Mouse (Mus musculus) forebrain, embryonic 13.5 days (tissue): ENCODE measurements at regions not wholly inside any gene's neighbourhood (a gene's known extent, or its start where the extent isn't known, plus 50 kb on each side); places are given as distances from the start of the nearest gene placed in this dataset.

Experiments
- ATAC-seq: fragments of 200-750 bp; cut with Nextera tagmentation; 2 replicates; pipeline ENCODE4 v1.8.0; 2017
- H3K27ac ChIP-seq: fragments of 300-500 bp; sonication (generic); 2 replicates; pipeline ENCODE4 v1.5.1; 2015; ENCODE audit warnings: inconsistent platforms, mild to moderate bottlenecking, moderate library complexity
- H3K27me3 ChIP-seq: fragments of 300-500 bp; sonication (generic); 2 replicates; pipeline ENCODE4 v1.6.1; 2015; ENCODE audit warnings: mild to moderate bottlenecking, inconsistent platforms
- H3K36me3 ChIP-seq: fragments of 300-500 bp; sonication (generic); 2 replicates; pipeline ENCODE4 v1.6.1; 2015; ENCODE audit warnings: mild to moderate bottlenecking, inconsistent platforms; ENCODE audit not compliant: poor library complexity, severe bottlenecking
- H3K4me1 ChIP-seq: fragments of 300-500 bp; sonication (generic); 2 replicates; pipeline ENCODE4 v1.6.1; 2015; ENCODE audit warnings: inconsistent platforms
- H3K4me2 ChIP-seq: fragments of 300-500 bp; sonication (generic); 2 replicates; pipeline ENCODE4 v1.6.1; 2015; ENCODE audit warnings: inconsistent platforms, mild to moderate bottlenecking, moderate library complexity
- H3K4me3 ChIP-seq: fragments of 300-500 bp; sonication (generic); 2 replicates; pipeline ENCODE4 v1.5.1; 2015; ENCODE audit warnings: mild to moderate bottlenecking, inconsistent platforms
- H3K9ac ChIP-seq: fragments of 300-500 bp; sonication (generic); 2 replicates; pipeline ENCODE4 v1.6.1; 2015; ENCODE audit warnings: mild to moderate bottlenecking, inconsistent platforms
- H3K9me3 ChIP-seq: fragments of 300-500 bp; sonication (generic); replicated peaks from 2 replicates; pipeline ENCODE4 v1.6.1; 2016; ENCODE audit warnings: inconsistent platforms
- WGBS: fragments of 180-500 bp; shearing (Covaris S2); methylation state at CpG from one replicate; pipeline ENCODE4 v1.1.7; 2015; 5-methylcytosine and 5-hydroxymethylcytosine counted together

GRCm38 (mm10) chrX:99567367-99568164 is 96.5 kb upstream of the Pja1 start:
- peak; percentile 85 for ATAC-seq
- peak overlapping the region; percentile 44 for H3K4me2 ChIP-seq
- WGBS, result 19% methylated on average over 19 of the region's 28 CpGs
- H3K27ac ChIP-seq, result peak overlapping the region; percentile 91
- no peaks in the 10 kb centered on the region for H3K36me3 ChIP-seq
- H3K27me3 ChIP-seq, result peaks cover 23% of the 10 kb centered on the region; the same call in 1 of the 2 replicates
- H3K9ac ChIP-seq, result peak overlapping the region; percentile 43
- H3K4me1 ChIP-seq, result peaks cover 32% of the 10 kb centered on the region
- no peaks in the 10 kb centered on the region for H3K9me3 ChIP-seq
- H3K4me3 ChIP-seq, result 0 out of 2 replicates have a peak overlapping the region, but pooled peaks have one; percentile 10

DNA sequence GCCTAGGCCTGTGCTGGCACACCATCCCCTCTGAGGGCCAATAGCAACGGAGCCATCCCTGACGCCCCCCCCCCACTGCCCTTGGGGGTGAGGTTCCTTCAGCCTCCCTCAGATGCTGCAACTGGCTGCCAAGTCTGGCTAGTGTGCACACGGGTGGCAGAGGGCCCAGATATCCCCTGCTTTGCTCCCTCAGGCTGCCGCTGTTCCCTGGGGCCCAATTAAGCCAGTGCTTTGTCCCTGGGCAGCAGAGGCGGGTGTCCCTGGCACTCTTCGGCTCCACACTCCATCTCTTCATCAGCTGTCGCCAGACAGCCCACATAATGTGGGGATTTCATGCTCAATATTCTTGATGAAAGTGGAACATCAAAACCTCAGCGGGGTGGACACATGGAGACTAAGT is 90.9 kb upstream of the Pja1 start:
- Histone ChIP-seq H3K27ac (peak overlapping the region; percentile 73), H3K9ac (no peak overlapping the region), H3K36me3 (no peaks in the 10 kb centered on the region), H3K4me2 (no peak overlapping the region), H3K4me3 (no peak overlapping the region), H3K4me1 (peaks cover 56% of the 10 kb centered on the region), H3K27me3 (peaks cover 26% of the 10 kb centered on the region; the same call in 1 of the 2 replicates), H3K9me3 (no peaks in the 10 kb centered on the region)
- peak; percentile 78 for ATAC-seq
- WGBS, result 22% methylated on average over 7 of the region's 8 CpGs

GRCm38 (mm10) chrX:99560699-99561098 is 89.6 kb upstream of the Pja1 start:
- Histone ChIP-seq H3K4me3 (no peak overlapping the region), H3K36me3 (no peaks in the 10 kb centered on the region), H3K27ac (peak overlapping the region; percentile 73), H3K9ac (no peak overlapping the region), H3K27me3 (peaks cover 24% of the 10 kb centered on the region; the same call in 1 of the 2 replicates), H3K4me2 (no peak overlapping the region), H3K9me3 (no peaks in the 10 kb centered on the region), H3K4me1 (peaks cover 54% of the 10 kb centered on the region)
- 35% methylated on average over 2 of the region's 2 CpGs for WGBS
- peak; percentile 46 for ATAC-seq

- Histone ChIP-seq H3K9me3 (no peaks in the 10 kb centered on the region), H3K4me3 (no peak overlapping the region), H3K36me3 (no peaks in the 10 kb centered on the region), H3K27ac (peak overlapping the region; percentile 84), H3K4me2 (peak overlapping the region; percentile 33; the same call in 1 of the 2 replicates), H3K4me1 (peaks cover 53% of the 10 kb centered on the region), H3K27me3 (peaks cover 38% of the 10 kb centered on the region; the same call in 1 of the 2 replicates), H3K9ac (no peak overlapping the region)
- peak; percentile 11 for ATAC-seq
- WGBS, result 7% methylated on average over 8 of the region's 8 CpGs
These were observed 85.8 kb upstream of the Pja1 start for GRCm38 (mm10) chrX:99556876-99557354.

GRCm38 (mm10) chrX:99555976-99556781 is 85.1 kb upstream of the Pja1 start:
- Histone ChIP-seq H3K9ac (no peak overlapping the region), H3K9me3 (no peaks in the 10 kb centered on the region), H3K4me1 (peaks cover 54% of the 10 kb centered on the region), H3K27ac (peak overlapping the region; percentile 84), H3K4me3 (no peak overlapping the region), H3K27me3 (peaks cover 44% of the 10 kb centered on the region; the same call in 1 of the 2 replicates), H3K36me3 (no peaks in the 10 kb centered on the region), H3K4me2 (no peak overlapping the region)
- ATAC-seq, result peak; percentile 78
- 19% methylated on average over 13 of the region's 13 CpGs for whole genome bisulfite sequencing

DNA sequence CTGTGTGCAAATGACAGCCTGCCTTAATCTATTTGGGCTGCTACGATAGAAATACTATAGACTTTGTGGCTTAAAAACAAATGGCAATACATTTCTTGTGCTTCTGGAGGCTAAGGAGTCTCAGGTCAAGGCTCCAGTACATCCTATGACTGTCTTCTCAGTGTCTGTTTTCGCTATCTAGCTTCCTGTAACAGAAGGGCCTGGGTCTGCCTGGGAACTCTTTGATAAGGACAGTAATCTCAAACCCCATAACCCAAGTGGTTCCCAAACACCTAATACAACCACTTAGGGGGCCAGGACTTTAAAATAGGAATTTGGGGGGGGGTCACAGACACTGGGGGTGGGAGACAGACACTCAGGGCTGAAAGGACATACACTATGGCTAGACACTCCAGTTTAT is 81.7 kb upstream of the Pja1 start:
- no peaks in the 10 kb centered on the region for H3K36me3 ChIP-seq
- H3K27ac ChIP-seq, result no peak overlapping the region
- no peak overlapping the region for H3K4me2 ChIP-seq
- WGBS, result 81% methylated on average over 2 of the region's 2 CpGs
- no peak overlapping the region for H3K4me3 ChIP-seq
- ATAC-seq, result no peak
- no peak overlapping the region for H3K9ac ChIP-seq
- peaks cover 55% of the 10 kb centered on the region; the same call in 1 of the 2 replicates for H3K27me3 ChIP-seq
- no peaks in the 10 kb centered on the region for H3K9me3 ChIP-seq
- H3K4me1 ChIP-seq, result peaks cover 59% of the 10 kb centered on the region

DNA sequence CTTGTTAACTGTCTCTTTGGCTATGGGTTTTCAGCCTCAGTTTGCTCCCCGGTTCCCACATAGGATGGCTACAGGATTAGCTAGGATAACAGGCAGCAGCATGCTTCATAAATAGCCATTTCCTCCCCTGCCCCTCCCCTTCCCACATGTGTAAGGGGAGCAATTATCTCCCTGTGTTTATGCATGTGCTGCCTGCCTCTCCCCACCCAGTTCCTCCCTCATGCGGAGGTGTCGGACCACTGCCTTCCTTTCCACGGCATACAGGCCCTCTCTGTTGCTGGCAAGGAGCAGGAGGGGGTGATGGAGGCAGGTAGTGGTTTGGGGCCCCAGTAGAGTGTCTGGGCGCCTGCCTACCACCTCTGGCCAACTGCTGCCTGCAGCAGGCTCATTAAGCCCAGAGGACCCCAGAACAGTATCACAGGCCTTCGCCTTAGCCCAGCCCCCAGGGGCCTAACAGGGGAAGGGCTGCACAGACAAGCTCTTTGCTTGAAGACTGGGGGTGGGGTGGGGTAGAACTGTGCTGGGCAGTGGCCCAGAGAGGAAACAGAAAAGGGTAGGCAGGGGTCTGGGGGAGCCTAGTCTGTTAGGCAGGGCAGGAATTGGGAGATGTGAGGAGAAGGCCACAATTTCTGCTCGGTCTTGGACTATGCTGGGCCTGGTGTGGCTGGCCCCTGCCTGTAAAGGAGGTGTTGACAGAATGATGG is 79.1 kb upstream of the Pja1 start:
- 26% methylated on average over 7 of the region's 7 CpGs for WGBS
- Histone ChIP-seq H3K9me3 (no peaks in the 10 kb centered on the region), H3K4me2 (no peak overlapping the region), H3K4me3 (no peak overlapping the region), H3K36me3 (no peaks in the 10 kb centered on the region), H3K27ac (no peak overlapping the region; the same call in 1 of the 2 replicates), H3K4me1 (peaks cover 48% of the 10 kb centered on the region), H3K9ac (no peak overlapping the region), H3K27me3 (peaks cover 46% of the 10 kb centered on the region; the same call in 1 of the 2 replicates)
- peak; percentile 62; the same call in 1 of the 2 replicates for ATAC-seq

- Histone ChIP-seq H3K9me3 (no peaks in the 10 kb centered on the region), H3K27ac (peak overlapping the region; percentile 44; the same call in 1 of the 2 replicates), H3K4me3 (no peak overlapping the region), H3K36me3 (no peaks in the 10 kb centered on the region), H3K9ac (no peak overlapping the region), H3K27me3 (peaks cover 42% of the 10 kb centered on the region; the same call in 1 of the 2 replicates), H3K4me2 (no peak overlapping the region), H3K4me1 (peaks cover 38% of the 10 kb centered on the region)
- 36% methylated on average over 4 of the region's 4 CpGs for WGBS
- ATAC-seq, result peak; percentile 17; the same call in 1 of the 2 replicates
These were observed 77.4 kb upstream of the Pja1 start for GRCm38 (mm10) chrX:99548284-99549019.

DNA sequence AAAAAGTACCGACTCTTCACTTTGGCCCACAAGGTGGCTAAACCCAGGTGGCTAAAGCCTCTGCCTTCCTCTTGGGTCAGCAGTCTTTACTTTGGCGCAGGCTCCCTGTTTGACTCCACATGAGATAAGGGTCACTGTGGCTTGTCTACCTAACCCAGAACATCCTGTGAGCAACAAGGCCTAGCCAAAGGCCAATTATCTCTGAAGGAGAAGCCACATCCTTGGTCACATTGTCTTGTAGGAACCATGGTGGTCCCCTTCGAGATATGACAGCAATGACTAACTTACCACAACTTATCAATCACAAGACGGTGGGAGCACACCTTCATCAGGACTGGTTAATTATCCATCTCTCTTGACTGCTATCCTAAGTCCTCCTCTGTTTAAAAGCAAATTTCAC is 73.3 kb upstream of the Pja1 start:
- Histone ChIP-seq H3K4me1 (peaks cover 24% of the 10 kb centered on the region), H3K4me3 (no peak overlapping the region), H3K36me3 (no peaks in the 10 kb centered on the region), H3K27ac (no peak overlapping the region), H3K9ac (no peak overlapping the region), H3K9me3 (no peaks in the 10 kb centered on the region), H3K4me2 (no peak overlapping the region), H3K27me3 (peaks cover 11% of the 10 kb centered on the region; the same call in 1 of the 2 replicates)
- no peak for ATAC-seq
- WGBS, result 96% methylated on average over 4 of the region's 4 CpGs

- WGBS, result 95% methylated on average over 3 of the region's 3 CpGs
- H3K27me3 ChIP-seq, result peaks cover 3% of the 10 kb centered on the region; the same call in 1 of the 2 replicates
- peaks cover 11% of the 10 kb centered on the region for H3K4me1 ChIP-seq
- H3K36me3 ChIP-seq, result no peaks in the 10 kb centered on the region
- H3K27ac ChIP-seq, result no peak overlapping the region
- H3K4me3 ChIP-seq, result no peak overlapping the region
- H3K4me2 ChIP-seq, result no peak overlapping the region
- no peaks in the 10 kb centered on the region for H3K9me3 ChIP-seq
- no peak for ATAC-seq
- H3K9ac ChIP-seq, result no peak overlapping the region
These were observed 70.8 kb upstream of the Pja1 start for GRCm38 (mm10) chrX:99541916-99542315.

DNA sequence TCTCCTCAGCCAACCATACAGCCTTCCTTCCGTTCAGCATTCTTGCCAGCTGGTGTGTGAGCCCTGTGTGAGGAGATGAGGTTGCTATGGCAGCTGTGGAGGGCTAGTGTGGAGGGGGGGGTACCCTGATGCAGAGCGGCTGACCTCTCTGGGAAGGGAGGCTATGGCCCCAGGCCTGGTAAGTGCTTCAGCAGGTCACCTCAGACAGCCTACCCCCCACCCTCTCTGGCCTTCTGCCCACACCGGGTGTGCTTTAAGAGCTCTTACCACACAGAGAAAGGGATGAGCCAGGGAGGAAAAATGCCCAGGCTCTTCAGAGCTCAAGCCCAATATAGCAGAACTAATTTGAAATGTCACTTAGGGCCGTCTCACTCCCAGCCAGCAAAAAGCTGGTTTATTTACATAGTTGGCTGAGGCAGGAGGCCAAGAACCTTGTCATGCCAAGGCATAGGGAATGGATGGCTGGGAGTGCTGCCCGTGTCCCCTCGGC is 69.1 kb upstream of the Pja1 start:
- WGBS, result 53% methylated on average over 6 of the region's 6 CpGs

More for the DNA sequence above, 69.1 kb upstream of the Pja1 start:
- Histone ChIP-seq H3K4me1 (peaks cover 18% of the 10 kb centered on the region), H3K27me3 (peaks cover 8% of the 10 kb centered on the region; the same call in 1 of the 2 replicates), H3K36me3 (no peaks in the 10 kb centered on the region), H3K27ac (peak overlapping the region; percentile 70), H3K4me2 (no peak overlapping the region), H3K9ac (no peak overlapping the region), H3K4me3 (no peak overlapping the region), H3K9me3 (no peaks in the 10 kb centered on the region)
- ATAC-seq, result peak; percentile 92
